Mouse (Mus musculus) adrenal gland (tissue): ENCODE data around the gene Ryr2.
"Not testable (repeated sequence)": the region's sequence is repeated elsewhere in the genome, so short reads cannot be mapped to it uniquely, and the experiment has no call there.

Experiments used
- intact Hi-C: fragments of 180-260 bp; cut with DNase I; formaldehyde crosslinking; loops from one replicate; pipeline ENCODE4 v1.15.1; 2025

The Ryr2 gene

DNA sequence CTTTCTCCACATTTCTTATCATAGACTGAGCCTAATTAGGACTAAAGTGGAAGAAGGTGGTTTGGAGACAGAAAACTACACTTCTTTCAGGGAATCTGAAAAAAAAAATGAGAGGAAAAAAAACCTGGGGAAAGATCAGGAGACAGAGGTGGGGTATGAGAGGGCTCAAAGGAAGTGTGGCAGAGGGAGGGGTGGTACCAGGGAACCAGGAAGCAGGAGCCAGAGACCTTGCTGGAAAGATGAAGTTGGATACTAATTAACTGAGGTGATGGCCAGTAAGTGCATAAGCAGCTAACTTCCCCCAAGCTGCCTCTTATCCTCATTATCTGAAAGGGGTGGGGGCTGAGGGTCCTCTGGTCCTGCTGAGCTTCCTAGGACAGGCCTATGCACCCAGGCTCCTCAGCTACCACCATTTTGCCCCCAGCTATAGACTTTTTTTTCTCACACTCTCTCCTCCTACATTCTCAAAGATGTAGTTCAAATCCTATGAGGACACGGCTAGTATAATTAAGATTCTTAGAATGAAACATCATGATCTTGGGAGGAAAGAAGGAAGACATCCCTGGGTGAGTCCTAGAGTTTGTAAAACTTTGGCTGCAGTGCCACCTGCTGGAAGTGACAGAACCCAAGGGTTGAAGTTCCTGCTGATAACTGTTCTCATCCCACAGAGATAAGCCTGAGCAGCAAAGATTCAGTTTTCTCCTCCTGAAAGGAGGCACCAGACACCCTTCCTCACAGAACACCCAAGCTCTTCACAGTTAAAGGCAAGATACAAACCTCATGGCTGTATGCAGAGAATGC, 543.3 kb downstream of the Ryr2 start:
- intact Hi-C loops = loop anchor here (5.0 to 10.0 kb wide), 3 partner anchors 621 to 1679 kb away; no protein-coding TSS in a partner anchor

DNA sequence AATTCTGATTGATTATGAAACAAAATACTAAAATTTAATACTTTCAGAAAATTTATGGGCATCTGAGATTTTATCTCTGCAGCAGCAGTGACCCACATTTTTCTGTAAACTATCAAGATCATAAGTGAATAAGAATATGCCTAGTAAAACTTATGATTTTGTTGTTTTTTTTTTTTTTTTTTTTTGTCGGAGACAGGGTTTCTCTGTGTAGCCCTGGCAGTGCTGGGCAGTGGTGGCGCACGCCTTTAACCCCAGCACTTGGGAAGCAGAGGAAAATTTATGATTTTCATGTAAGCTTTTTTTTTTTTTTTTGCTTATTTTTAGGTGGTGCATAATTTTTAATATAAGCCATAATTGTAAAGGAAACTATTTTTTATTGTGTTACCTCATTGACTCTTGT, 557.1 kb downstream of the Ryr2 start:
- intact Hi-C loops = no loop called here

DNA sequence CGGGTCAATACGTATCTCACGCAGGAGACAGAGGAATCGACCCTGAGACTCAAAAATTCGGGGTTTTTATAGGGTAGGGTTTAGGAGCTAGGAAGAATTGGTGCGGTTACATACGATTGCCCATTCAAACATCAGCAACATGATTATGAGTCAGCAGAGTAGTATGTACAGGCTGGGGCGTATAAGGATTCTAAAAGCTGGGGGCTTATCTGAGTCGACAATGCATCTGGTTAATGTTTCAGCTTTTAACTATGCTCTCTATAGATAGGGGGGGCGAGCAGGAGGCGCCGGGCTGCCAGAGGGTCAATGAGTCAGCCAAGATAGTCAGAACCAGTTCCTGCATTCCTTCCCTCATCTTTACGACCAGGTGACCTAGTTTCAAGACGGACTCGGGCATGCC, 557.6 kb downstream of the Ryr2 start:
- intact Hi-C loops = not testable (repeated sequence)

DNA sequence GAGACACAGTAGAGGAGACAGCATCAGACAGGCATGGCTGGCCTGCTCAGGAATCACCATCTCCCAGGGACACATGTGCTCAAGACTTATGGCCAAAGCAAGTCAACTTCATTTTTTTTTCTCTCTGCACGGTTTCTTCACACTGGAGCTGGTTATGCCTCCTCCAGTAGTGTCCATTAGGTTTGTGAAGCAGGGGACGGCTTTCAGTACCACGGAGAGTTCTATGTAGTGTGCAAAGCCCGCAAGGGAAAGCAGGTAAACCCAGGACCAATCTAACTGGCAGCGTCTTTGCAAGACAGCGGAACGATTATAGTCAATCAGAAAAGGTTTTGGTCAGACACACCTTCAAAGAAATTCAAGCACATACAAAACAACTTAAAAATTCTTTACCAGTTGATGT, 560.9 kb downstream of the Ryr2 start:
- intact Hi-C loops = no loop called here

DNA sequence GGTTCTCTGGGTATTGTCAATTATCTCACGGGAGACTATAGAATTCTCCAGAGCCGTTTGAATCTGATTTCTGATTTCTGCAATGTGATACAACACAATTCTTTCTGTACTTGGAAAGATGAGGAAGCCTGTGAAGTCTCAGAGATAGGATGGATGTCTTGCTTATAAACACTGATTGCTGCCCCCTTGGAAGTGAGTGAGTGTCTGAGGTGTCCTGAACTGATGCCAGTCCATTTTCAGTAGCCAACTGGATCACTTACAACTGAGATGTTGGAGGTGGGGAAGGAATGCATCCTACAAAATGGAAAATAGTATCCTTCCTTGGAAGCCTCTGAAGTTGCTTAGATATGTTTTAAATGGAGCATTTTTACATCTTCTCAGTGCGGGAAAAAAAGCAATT, 564.2 kb downstream of the Ryr2 start:
- intact Hi-C loops = no loop called here

DNA sequence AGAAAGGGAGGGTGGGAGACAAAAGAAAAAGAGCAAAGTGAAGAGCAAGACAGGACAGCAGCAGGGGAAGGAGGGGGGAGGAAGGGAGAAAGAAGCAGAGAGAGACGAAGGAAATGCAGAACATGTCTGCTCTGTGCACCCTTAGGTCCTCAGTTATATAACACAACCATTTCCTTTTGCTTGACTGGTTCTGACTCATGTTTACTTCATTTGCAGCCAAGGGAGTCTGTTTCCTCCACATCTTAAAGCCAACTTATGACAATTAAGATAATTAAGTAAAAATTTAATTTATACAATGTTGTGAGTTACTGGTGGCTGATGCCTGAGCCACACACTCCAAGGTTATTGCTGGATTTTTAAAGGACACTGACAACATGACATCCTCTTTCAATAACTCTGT, 569.9 kb downstream of the Ryr2 start:
- intact Hi-C loops = no loop called here

DNA sequence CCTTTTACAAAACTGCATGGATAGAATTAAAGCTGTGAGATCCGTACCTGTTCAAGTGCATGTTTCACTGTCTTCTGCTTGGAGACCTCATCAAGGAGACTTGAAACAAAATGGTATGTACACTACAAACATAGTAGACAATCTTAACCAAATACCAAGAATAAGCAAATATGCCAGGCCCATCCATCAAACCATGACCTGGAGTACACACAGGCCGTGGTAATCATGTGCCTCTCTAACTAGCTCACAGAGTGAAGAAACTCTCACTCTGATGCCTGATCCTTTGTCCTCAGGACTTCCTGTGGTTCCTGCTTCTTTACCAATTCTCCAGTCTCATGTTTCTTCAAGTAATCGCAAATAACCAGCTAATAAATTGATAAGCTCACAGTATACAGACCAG, 570.9 kb downstream of the Ryr2 start:
- intact Hi-C loops = no loop called here

DNA sequence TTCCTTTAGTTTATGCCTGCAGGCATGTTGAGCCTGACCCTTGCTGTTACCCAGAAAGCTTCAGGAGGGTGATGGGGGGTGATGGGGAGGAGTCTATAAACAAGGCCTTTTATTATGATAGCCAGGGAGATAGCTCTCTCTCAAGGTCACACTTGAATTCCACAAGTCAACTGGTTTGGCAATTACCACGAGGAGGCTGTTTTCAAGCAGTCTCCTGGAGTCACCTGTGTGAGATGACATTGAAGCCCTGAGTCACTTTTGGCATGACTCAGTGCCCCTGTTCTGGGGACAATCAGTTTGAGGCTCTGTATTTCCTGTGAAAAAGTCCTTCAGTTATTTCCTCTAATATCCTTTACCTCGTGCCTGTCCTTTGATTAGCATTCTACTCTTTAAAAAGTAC, 573.5 kb downstream of the Ryr2 start:
- intact Hi-C loops = no loop called here

DNA sequence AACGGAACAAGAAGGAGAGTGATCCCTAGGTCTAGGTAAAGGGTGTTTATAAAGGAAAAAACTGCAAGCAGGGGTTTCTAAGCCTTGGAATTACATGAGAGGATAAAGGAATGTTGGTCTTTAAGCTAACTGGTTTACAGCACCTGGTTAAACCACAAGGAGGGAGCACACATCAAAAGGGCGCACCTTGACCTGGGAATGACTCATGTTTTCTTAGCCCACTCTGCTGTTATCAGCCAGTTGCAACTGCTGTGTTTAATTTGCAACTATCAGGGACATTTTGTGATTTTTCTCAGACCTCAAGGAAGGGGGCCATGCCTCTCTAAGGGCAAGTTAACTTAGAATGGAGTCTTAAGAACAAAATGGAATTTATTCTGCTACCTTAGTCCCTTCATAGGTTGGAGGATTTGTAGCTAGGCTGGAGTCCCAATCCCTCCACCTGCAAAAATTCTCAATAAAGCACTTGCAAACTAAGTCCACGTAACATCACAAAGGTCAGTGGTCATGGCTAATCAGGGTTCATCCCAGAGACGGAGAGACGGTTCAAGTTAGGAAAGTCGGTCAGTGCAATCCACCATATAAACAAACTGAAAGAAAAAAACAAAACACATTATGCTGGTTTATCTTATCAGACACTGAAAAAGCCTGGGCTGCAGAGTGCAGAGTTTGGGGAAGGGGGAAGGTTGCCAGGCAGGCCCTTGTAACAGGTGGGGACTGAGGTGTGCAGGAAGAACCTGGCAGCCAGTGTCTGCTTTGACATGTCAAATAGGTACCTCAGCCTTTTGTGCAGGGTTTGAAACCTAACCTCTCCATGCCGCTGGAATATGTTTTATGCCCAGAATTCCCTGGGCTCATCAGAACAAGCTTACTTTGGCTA, 574.5 kb downstream of the Ryr2 start:
- intact Hi-C loops = no loop called here

DNA sequence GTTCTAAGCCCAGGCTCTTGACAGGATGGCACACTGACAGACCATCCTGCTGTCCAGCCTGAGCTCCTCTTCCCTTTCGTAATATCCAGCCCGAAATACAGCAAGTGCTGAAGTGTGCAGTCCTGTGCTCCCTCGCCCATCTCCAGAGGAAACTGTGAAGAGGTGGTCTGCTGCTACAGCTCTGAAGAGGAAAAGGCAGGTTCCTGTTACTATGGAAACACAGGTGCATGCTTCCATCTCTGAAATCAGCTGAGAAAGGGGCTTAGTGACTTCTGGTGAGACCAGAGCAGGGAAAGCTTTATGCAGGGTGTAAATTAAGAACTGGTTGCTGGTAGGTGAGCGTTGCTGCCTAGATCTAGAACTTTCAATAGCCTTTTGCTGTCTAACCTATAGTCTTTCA, 583.1 kb downstream of the Ryr2 start:
- intact Hi-C loops = no loop called here

DNA sequence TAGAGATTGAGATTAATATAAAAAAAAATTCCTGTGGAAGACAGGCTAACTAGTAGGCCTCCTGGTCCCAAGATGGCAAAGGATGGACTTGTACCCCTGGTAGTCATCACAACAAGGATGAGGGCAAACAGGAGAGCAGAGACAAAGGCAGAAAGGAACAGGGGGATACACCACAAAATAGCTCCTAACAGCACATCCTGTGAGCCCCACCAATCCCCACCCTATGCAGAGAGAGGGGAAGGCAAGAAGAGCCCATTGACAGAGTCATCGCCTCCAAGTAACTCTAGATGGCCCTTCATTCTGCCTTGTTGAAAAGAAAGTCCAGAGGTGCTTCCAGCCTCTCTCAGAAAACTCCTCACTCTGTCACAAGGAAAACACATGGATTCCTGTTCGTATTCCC, 586.0 kb downstream of the Ryr2 start:
- intact Hi-C loops = no loop called here

DNA sequence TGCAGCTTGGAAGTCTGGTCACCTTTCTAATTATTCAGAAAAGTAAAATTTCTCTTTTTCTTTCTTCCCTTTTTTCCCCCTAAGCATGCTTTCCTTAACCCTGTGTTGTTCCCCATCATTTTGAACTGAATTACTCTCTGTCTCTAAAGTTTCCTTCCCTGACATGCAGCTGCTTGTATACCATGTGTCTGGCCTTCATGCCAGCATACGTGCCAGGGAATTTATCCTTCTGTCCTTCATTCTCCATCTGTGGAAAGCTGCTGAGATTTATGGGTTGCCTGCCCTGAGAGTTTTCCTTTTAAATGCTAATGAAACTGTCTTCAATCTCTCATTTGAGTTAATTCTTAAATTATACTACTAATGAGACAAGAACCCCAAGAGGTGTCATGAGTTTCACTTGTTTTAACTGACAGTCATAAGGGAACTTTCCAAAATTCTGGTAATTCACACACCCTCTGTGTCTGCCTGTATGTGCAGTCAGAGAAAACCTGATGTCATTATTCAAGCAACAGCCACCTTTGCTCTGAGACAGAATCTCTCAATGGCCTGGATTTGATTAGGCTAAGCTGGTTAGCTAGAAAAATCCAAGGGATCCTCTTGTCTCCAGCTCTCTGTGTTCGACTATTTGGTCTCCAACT, 595.1 kb downstream of the Ryr2 start:
- intact Hi-C loops = no loop called here
